Mouse (Mus musculus) liver, embryonic 14.5 days (tissue): ENCODE data around the gene Sipa1. TPM values are rescaled to one million over a fixed set of nuclear protein-coding genes. Genes with fewer than 3 reads are reported as not detected.
A peak's percentile ranks its signal among the peaks of the same experiment; 100 is the strongest.

Source experiments
- ATAC-seq: fragments of 200-750 bp; cut with Nextera tagmentation; 2 replicates; pipeline ENCODE4 v1.8.0; 2017; ENCODE audit warnings: moderate number of reproducible peaks, mild to moderate bottlenecking, moderate library complexity; ENCODE audit not compliant: insufficient read depth
- DNase-seq, 3 experiments: peaks; one replicate each; pipeline ENCODE4 v3.0.0-alpha.2; 2012 to 2013; ENCODE audit warnings: low read depth in 3 of 3, low spot score in 3 of 3
- H3K27ac ChIP-seq: fragments of 300-500 bp; sonication (generic); 2 replicates; pipeline ENCODE4 v1.5.1; 2014; ENCODE audit warnings: moderate library complexity, mild to moderate bottlenecking, control low read depth, inconsistent platforms
- H3K27me3 ChIP-seq: fragments of 300-500 bp; sonication (generic); 2 replicates; pipeline ENCODE4 v1.6.1; 2014; ENCODE audit warnings: mild to moderate bottlenecking, low read length, moderate library complexity; ENCODE audit not compliant: control insufficient read depth, insufficient read depth
- H3K36me3 ChIP-seq: fragments of 300-500 bp; sonication (generic); replicated peaks from 2 replicates; pipeline ENCODE4 v1.6.1; 2014; ENCODE audit warnings: low read depth; ENCODE audit not compliant: control insufficient read depth, insufficient read depth
- H3K4me1 ChIP-seq, 2 experiments: fragments of 200-500 bp in 1 of 2; fragments of 300-500 bp in 1 of 2; sonication (generic) in 1 of 2; replicated peaks; 2 replicates each; pipeline ENCODE4 v1.6.1; 2012 to 2014; ENCODE audit warnings: antibody characterized with exemption in 1 of 2, inconsistent platforms in 1 of 2, low read length in 1 of 2; ENCODE audit not compliant: control insufficient read depth in 2 of 2, insufficient read depth in 2 of 2
- H3K4me2 ChIP-seq: fragments of 300-500 bp; sonication (generic); 2 replicates; pipeline ENCODE4 v1.6.1; 2014; ENCODE audit warnings: low read depth, mild to moderate bottlenecking, control low read depth, moderate library complexity
- H3K4me3 ChIP-seq, 2 experiments: fragments of 200-500 bp in 1 of 2; fragments of 300-500 bp in 1 of 2; sonication (generic) in 1 of 2; 2 replicates each; pipeline ENCODE4 v1.5.1; 2012 to 2014; ENCODE audit warnings: low read depth in 2 of 2, low read length in 2 of 2, mild to moderate bottlenecking in 2 of 2, control low read depth in 1 of 2, inconsistent platforms in 1 of 2, moderate library complexity in 1 of 2; ENCODE audit not compliant: insufficient read depth in 1 of 2
- H3K9ac ChIP-seq: fragments of 300-500 bp; sonication (generic); replicated peaks from 2 replicates; pipeline ENCODE4 v1.6.1; 2014; ENCODE audit warnings: mild to moderate bottlenecking, control low read depth, moderate library complexity
- H3K9me3 ChIP-seq: fragments of 300-500 bp; sonication (generic); 2 replicates; pipeline ENCODE4 v1.6.1; 2016; ENCODE audit warnings: low read length, mixed read lengths; ENCODE audit not compliant: control insufficient read depth
- CTCF ChIP-seq: IDR thresholded peaks from 2 replicates; pipeline ENCODE4 v1.5.1; 2016; ENCODE audit warnings: antibody characterized with exemption, low read depth, control low read depth
- EP300 ChIP-seq: IDR thresholded peaks from 2 replicates; pipeline ENCODE4 v1.6.1; 2016; ENCODE audit warnings: antibody characterized with exemption, low read depth
- WGBS: fragments of 180-500 bp; shearing (Covaris S2); extraction: QIAGEN DNeasy Blood & Tissue Kit; methylation state at CpG from one replicate; pipeline ENCODE4 v1.1.7; 2014; ENCODE audit not compliant: insufficient replicate concordance; 5-methylcytosine and 5-hydroxymethylcytosine counted together
- polyA plus RNA-seq, 2 experiments: library from polyadenylated mRNA; depleted of rRNA in 1 of 2; stranded (reverse) in 1 of 2; unstranded in 1 of 2; fragments of >200 nt; fragmentation: Nextera tagmentation in 1 of 2; extraction: Ambion mirVana in 1 of 2; gene quantifications; 2 replicates each; pipeline versions ENCODE4 v1.2.1 to v1.2.3; 2012 to 2014

Gene Sipa1
- polyA plus RNA-seq, 2 experiments = 14.3 to 27.5 TPM

DNA sequence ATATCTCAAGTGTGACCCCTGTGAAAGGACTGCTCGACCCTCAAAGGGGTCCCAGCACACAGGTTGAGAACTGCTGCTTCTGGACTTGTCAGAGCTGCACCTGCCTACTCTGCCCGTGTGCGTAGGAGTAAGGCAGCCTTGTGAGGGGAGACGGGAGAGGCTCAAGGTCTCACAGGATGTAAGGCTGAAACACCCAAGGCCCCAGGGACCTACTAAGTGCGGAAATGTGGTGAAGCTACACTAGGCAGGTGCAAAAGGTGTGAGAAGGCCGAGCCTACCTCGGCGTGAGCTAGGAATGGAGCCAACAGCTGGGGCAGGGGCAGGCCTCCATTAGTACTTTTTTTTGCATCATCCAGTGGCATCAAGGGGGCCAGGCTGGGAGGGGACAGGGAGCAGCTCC is 1.2 kb downstream of the Sipa1 start:
- peaks cover 24% of the 10 kb centered on the region for H3K36me3 ChIP-seq
- peak overlapping the region; percentile 95 for H3K4me2 ChIP-seq
- 55% methylated on average over 8 of the region's 8 CpGs for whole genome bisulfite sequencing
- no peaks in the 10 kb centered on the region for H3K27me3 ChIP-seq
- DNase-seq (no peak), ATAC-seq (no peak)
- H3K9me3 ChIP-seq = no peaks in the 10 kb centered on the region
- H3K27ac ChIP-seq = peak overlapping the region; percentile 97
- peaks cover 34 to 39% of the 10 kb centered on the region in 2 experiments for H3K4me1 ChIP-seq
- H3K9ac ChIP-seq = peak overlapping the region; percentile 80
- peak overlapping the region; percentile 79 to 84 for H3K4me3 ChIP-seq
- TF ChIP-seq CTCF (no peak), EP300 (no peak)

DNA sequence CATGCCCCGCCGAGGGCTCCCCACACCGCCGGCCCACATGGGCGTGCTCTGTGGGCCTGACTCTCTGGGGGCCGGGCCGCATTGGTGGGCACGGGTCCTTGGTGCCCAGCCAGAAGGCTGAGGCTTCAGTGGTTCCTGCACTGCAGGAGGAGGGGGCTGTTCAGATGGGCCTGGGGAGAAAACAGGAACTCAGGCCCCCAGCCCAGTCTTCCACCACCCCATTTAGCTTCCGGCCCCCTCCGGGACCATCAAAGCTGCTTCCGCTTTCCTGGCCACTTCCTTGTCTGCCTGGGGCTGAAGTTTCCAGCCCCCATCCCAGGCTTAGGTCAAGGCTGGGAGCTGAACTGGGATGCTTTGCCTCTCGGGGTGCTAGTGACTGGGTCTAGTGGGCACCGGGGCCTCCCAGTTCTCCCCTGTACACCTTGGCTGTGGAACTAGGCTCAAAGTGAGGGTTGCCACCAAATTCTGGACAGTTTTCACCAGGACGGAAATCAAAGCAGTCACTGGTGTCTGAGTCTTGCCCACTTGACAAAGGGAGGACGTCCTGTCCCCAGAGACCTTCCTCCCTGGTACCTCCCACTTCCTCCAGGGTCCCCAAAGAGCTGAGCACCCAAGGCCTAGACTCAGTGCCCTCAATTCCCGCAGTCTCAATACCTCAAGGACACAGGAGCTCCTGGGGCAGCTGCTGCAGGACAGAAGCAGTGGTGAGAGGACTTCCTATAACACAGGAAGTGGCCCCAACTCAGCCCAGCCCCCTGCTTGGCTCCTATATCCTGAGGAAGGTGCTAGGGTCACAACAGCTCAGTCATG is 2.4 kb downstream of the Sipa1 start:
- Histone ChIP-seq H3K4me2 (peak overlapping the region; percentile 95), H3K27me3 (no peaks in the 10 kb centered on the region), H3K4me1 (peaks cover 29 to 35% of the 10 kb centered on the region in 2 experiments), H3K27ac (peak overlapping the region; percentile 38), H3K9ac (peak overlapping the region; percentile 80), H3K36me3 (peaks cover 22% of the 10 kb centered on the region), H3K4me3 (peak overlapping the region; percentile 28 to 79), H3K9me3 (no peaks in the 10 kb centered on the region)
- WGBS = 22% methylated on average over 16 of the region's 16 CpGs
- ATAC-seq (no peak), DNase-seq (no peak)
- TF ChIP-seq EP300 (no peak), CTCF (no peak)

DNA sequence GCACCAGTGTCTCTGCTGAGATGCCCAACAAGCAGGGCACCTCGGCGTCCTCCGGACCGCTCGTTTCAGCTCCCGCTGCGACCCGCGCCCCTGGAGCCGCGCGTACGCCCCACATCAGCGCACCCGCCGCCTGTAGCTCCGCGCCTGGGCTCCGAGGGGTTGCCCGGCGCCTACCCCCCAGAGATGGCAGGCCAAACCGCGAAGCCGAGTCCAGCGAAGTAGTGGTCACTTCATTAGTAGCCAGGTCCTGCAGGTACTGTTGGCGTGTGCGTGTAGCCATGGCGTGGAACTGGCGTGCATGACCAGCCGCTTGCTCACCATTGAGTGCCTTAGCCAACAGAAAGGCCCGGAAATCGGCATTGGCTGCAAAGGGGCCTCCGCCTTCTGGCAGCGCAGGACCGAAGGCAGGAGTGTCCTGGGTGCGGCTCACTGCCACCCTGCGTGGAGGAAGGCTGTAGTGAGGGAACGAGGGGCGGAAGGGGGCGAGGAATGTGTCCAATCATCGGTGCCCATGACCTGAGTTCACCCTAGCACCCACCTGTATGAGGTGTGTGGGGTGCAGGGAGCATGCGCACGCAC is 8.7 kb downstream of the Sipa1 start:
- Histone ChIP-seq H3K4me1 (peaks cover 3 to 4% of the 10 kb centered on the region in 2 experiments; a peak in 1 of 4 replicates), H3K27ac (no peak overlapping the region), H3K9me3 (no peaks in the 10 kb centered on the region), H3K36me3 (peaks cover 74% of the 10 kb centered on the region), H3K4me2 (peak overlapping the region; percentile 18), H3K9ac (no peak overlapping the region), H3K27me3 (no peaks in the 10 kb centered on the region), H3K4me3 (0 out of 4 replicates have a peak overlapping the region, but pooled peaks of 1 of the 2 experiments have one; percentile 6)
- ATAC-seq (no peak), DNase-seq (no peak)
- WGBS = 83% methylated on average over 43 of the region's 43 CpGs
- TF ChIP-seq CTCF (no peak), EP300 (no peak)

DNA sequence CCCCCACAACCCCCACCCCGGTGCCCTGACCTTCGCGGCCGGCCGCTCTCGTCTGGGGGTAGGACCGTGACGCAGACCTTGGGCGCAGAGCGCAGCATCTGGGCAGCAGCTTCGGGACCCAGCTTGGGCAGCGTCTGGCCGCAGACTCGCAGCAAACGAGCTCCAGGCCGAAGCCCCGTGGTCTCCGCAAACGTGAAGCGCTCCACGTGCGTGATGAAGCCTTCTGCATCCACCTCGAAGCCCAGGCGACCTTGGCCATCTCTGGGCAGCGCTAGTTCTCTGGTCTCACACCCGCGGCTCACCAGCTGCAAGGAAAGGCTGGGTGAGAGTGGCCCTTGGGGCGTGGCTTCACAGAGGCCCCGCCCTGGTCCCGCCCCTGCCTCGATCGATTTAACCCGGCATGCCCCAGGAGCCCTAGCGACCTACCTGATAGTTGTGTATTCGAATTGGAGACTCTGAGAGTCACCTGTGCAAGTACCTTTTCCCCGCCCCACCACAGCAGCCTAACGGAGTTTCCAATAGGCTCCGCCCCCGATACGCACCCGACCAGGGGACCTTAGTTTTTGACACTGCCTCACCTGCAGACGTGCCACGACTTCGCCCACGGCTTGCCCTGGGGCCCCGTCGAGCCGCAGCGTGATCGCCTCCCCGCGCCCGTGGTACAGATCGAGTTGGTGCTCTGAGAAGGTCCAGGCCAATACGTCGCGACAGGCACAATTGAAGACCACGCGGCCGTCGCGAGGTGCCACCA is 9.4 kb downstream of the Sipa1 start:
- no peak for TF ChIP-seq EP300
- no peak for TF ChIP-seq CTCF
- Histone ChIP-seq H3K9me3 (no peaks in the 10 kb centered on the region), H3K27ac (no peak overlapping the region), H3K27me3 (no peaks in the 10 kb centered on the region), H3K9ac (no peak overlapping the region), H3K4me3 (0 out of 4 replicates have a peak overlapping the region, but pooled peaks of 1 of the 2 experiments have one; percentile 6), H3K4me2 (peak overlapping the region; percentile 18), H3K4me1 (peaks cover 3 to 8% of the 10 kb centered on the region in 2 experiments; a peak in 2 of 4 replicates), H3K36me3 (peaks cover 69% of the 10 kb centered on the region)
- 0 out of 2 replicates have a peak, but pooled peaks have one; percentile 42 for ATAC-seq
- DNase-seq = no peak
- WGBS = 81% methylated on average over 62 of the region's 62 CpGs
